Mouse (Mus musculus): ENCODE data around the gene Matn4. TPM values are rescaled to one million over a fixed set of nuclear protein-coding genes. Genes with fewer than 3 reads are reported as not detected.

Gene Matn4
- polyA plus RNA-seq, 1 experiment from 2014 or later = 2.0 TPM

DNA sequence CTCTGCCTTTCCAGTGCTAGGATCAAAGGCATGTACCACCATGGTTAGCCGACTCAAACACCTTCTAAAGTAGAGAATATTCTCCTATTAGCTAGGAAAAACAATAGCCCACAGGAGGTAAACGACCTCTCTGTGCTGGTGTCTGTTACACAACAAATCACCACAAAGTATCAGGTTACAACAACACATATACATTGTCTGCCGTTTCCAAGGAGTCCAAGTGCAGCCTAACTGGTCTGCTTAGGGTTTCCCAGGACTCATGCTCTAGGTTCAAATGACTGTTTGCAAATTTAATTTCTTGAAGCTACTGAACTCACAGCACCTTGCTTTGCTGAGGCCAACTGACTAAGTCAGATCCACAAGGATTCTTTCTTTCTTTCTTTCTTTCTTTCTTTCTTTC is 14.5 kb upstream of the Matn4 start:
- Histone ChIP-seq H3K27me3 (ENCODE audit: insufficient read depth, low read length) (no peaks in the 10 kb centered on the region), H3K9ac (replicated peaks; ENCODE audit: low read length) (no peak overlapping the region)
- ATAC-seq (ENCODE audit: low FRiP score, low TSS enrichment) = peak; percentile 58

DNA sequence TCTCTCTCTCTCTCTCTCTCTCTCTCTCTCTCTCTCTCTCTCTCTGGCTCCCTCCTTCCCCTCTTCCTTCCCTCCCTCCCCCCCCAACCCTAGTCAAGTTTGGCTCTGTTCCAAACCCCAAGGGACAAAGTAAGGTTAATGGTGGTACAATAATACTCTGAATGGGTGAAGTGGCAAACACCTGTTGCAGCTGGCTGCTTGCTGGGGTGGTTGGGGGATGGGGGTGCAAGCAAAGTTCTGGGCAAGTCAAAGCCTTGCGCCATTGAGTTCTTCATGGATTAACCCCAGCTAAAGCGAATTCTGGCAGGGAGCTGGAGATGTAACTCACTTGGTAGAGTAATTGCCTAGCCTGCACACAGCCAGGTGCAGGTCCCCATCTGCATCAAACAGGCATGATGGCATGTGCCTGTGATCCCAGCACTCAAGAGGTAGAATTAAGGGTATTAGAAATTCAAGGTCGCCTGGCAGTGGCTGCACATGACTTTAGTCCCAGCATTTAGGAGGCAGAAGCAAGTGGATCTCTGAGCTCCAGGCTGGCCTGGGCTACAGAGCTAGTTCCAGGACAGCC is 13.4 kb upstream of the Matn4 start:
- Histone ChIP-seq H3K27me3 (ENCODE audit: insufficient read depth, low read length) (0 out of 2 replicates have a peak, but pooled peaks cover 6% of the 10 kb centered on the region), H3K4me3 (ENCODE audit: low read length) (no peak overlapping the region), H3K9ac (replicated peaks; ENCODE audit: low read length) (no peak overlapping the region), H3K27ac (ENCODE audit: low read length) (peak overlapping the region; percentile 64; the same call in 1 of the 2 replicates), H3K9me3 (ENCODE audit: low read length) (no peaks in the 10 kb centered on the region), H3K36me3 (ENCODE audit: insufficient read depth, low read length) (peaks cover 2% of the 10 kb centered on the region; the same call in 1 of the 2 replicates), H3K4me1 (ENCODE audit: insufficient read depth, low read length) (peaks cover 17% of the 10 kb centered on the region; the same call in 1 of the 2 replicates), H3K4me2 (replicated peaks; ENCODE audit: low read depth, low read length) (no peak overlapping the region)
- WGBS = 22% methylated on average over 3 of the region's 3 CpGs
- ATAC-seq (ENCODE audit: low FRiP score, low TSS enrichment) = no peak

More for the DNA sequence above, 14.5 kb upstream of the Matn4 start:
- Histone ChIP-seq H3K27ac (ENCODE audit: low read length) (peak overlapping the region; percentile 64; the same call in 1 of the 2 replicates), H3K4me1 (ENCODE audit: insufficient read depth, low read length) (peaks cover 12% of the 10 kb centered on the region; the same call in 1 of the 2 replicates), H3K4me2 (replicated peaks; ENCODE audit: low read depth, low read length) (0 out of 2 replicates have a peak overlapping the region, but pooled peaks have one; percentile 0), H3K4me3 (ENCODE audit: low read length) (no peak overlapping the region), H3K9me3 (ENCODE audit: low read length) (no peaks in the 10 kb centered on the region), H3K36me3 (ENCODE audit: insufficient read depth, low read length) (peaks cover 13% of the 10 kb centered on the region)
- 0% methylated on average over 3 of the region's 3 CpGs for WGBS

DNA sequence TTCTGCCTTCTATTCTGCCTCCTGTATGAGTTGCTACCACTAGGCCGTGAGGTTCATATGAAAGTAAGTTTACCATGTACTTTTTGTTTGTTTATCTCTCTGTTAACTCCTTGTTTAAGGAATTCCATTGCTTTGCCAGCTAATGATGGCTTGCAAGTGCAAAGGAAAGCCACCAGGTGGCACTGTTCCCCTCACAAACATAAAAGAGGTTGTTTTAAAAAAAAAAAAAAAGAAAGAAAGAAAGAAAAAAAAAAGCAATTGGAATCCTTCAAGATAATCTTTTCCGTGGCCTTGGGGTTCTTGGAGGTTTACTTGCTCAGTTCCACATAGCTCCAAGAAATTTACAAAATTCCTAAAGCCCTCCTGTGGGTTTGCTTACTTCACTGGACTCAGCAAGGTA is 12.2 kb upstream of the Matn4 start:
- 3% methylated on average over 2 of the region's 2 CpGs for WGBS
- no peak overlapping the region for H3K4me3 ChIP-seq (ENCODE audit: low read length)
- H3K4me1 ChIP-seq (ENCODE audit: insufficient read depth, low read length) = peaks cover 17% of the 10 kb centered on the region; the same call in 1 of the 2 replicates
- no peaks in the 10 kb centered on the region for H3K9me3 ChIP-seq (ENCODE audit: low read length)
- H3K36me3 ChIP-seq (ENCODE audit: insufficient read depth, low read length) = no peaks in the 10 kb centered on the region
- H3K9ac ChIP-seq (replicated peaks; ENCODE audit: low read length) = no peak overlapping the region
- no peak overlapping the region for H3K27ac ChIP-seq (ENCODE audit: low read length)
- ATAC-seq (ENCODE audit: low FRiP score, low TSS enrichment) = no peak
- no peak overlapping the region for H3K4me2 ChIP-seq (replicated peaks; ENCODE audit: low read depth, low read length)
- 0 out of 2 replicates have a peak, but pooled peaks cover 6% of the 10 kb centered on the region for H3K27me3 ChIP-seq (ENCODE audit: insufficient read depth, low read length)

DNA sequence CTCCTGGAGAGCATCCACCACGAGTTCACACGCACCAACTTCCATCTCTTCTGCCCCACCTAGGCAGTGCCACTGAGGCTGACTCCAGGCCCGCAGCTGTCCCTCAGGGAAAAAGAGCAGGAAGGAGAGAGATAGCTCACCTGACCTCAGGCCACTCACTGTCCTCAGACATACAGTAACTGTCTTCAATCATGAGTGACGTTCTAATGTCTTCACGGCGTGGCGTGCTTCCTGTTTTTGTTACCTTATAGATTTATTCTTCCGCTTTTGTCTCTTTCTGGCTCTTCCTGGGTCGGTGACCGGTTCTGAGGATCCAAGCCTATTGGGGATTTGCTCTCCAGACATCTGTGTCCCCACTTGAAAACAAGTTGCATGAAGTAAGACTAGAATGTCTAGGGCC is 9.6 kb upstream of the Matn4 start:
- peak overlapping the region; percentile 19; the same call in 1 of the 2 replicates for H3K4me3 ChIP-seq (ENCODE audit: low read length)
- H3K9ac ChIP-seq (replicated peaks; ENCODE audit: low read length) = peak overlapping the region; percentile 42; the same call in 1 of the 2 replicates
- peaks cover 20% of the 10 kb centered on the region for H3K27me3 ChIP-seq (ENCODE audit: insufficient read depth, low read length)
- ATAC-seq (ENCODE audit: low FRiP score, low TSS enrichment) = no peak
- 62% methylated on average over 10 of the region's 10 CpGs for WGBS
- peaks cover 15% of the 10 kb centered on the region; the same call in 1 of the 2 replicates for H3K4me1 ChIP-seq (ENCODE audit: insufficient read depth, low read length)
- H3K27ac ChIP-seq (ENCODE audit: low read length) = no peak overlapping the region
- H3K36me3 ChIP-seq (ENCODE audit: insufficient read depth, low read length) = no peaks in the 10 kb centered on the region
- H3K9me3 ChIP-seq (ENCODE audit: low read length) = no peaks in the 10 kb centered on the region
- peak overlapping the region; percentile 47 for H3K4me2 ChIP-seq (replicated peaks; ENCODE audit: low read depth, low read length)

DNA sequence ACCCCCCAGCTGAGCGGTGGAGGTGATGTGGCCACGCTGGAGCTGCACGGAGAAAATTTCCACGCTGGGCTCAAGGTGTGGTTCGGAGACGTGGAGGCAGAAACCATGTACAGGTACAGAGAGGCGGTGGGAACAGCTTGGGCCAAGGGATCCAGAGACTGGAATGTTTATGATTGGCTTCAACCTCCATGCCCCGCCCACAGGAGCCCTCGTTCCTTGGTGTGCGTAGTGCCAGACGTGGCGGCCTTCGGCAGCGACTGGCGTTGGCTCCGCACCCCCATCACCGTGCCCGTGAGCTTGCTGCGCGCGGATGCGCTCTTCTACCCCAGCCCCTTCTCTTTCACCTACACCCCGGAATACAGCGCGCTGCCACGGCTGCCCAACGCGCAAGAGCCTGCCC is 9.2 kb upstream of the Matn4 start:
- Histone ChIP-seq H3K9ac (replicated peaks; ENCODE audit: low read length) (peak overlapping the region; percentile 42; the same call in 1 of the 2 replicates), H3K4me2 (replicated peaks; ENCODE audit: low read depth, low read length) (peak overlapping the region; percentile 47), H3K4me3 (ENCODE audit: low read length) (peak overlapping the region; percentile 19; the same call in 1 of the 2 replicates), H3K9me3 (ENCODE audit: low read length) (no peaks in the 10 kb centered on the region), H3K36me3 (ENCODE audit: insufficient read depth, low read length) (no peaks in the 10 kb centered on the region), H3K4me1 (ENCODE audit: insufficient read depth, low read length) (peaks cover 11% of the 10 kb centered on the region; the same call in 1 of the 2 replicates), H3K27ac (ENCODE audit: low read length) (no peak overlapping the region), H3K27me3 (ENCODE audit: insufficient read depth, low read length) (peaks cover 25% of the 10 kb centered on the region)
- ATAC-seq (ENCODE audit: low FRiP score, low TSS enrichment) = no peak
- 17% methylated on average over 28 of the region's 28 CpGs for WGBS

DNA sequence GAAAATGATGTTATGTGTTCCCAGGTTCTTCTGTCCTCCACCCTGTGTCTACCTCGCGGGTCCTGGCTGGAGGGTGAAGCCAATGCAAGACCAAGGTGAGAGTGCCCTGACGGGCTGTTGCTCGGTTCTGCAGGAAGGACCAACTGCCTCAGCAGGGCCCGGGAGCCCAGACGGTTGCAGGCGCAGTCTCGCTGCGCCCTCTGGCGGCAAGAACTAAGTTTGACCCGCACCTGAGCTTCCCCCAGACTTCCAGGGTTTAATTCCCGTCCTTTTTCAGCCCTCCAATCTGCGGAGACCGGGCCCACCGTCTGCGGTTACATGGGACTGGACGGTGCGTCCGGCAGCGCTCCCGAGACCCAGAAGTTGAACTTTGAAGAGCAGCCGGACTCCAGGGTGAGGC is 2.7 kb upstream of the Matn4 start:
- no peak for ATAC-seq (ENCODE audit: low FRiP score, low TSS enrichment)
- Histone ChIP-seq H3K36me3 (ENCODE audit: insufficient read depth, low read length) (no peaks in the 10 kb centered on the region), H3K4me2 (replicated peaks; ENCODE audit: low read depth, low read length) (peak overlapping the region; percentile 29; the same call in 1 of the 2 replicates), H3K9ac (replicated peaks; ENCODE audit: low read length) (no peak overlapping the region), H3K27me3 (ENCODE audit: insufficient read depth, low read length) (peaks cover 80% of the 10 kb centered on the region), H3K9me3 (ENCODE audit: low read length) (no peaks in the 10 kb centered on the region), H3K4me1 (ENCODE audit: insufficient read depth, low read length) (peaks cover 12% of the 10 kb centered on the region), H3K27ac (ENCODE audit: low read length) (no peak overlapping the region), H3K4me3 (ENCODE audit: low read length) (0 out of 2 replicates have a peak overlapping the region, but pooled peaks have one; percentile 17)
- under 1% methylated on average over 22 of the region's 22 CpGs for WGBS

DNA sequence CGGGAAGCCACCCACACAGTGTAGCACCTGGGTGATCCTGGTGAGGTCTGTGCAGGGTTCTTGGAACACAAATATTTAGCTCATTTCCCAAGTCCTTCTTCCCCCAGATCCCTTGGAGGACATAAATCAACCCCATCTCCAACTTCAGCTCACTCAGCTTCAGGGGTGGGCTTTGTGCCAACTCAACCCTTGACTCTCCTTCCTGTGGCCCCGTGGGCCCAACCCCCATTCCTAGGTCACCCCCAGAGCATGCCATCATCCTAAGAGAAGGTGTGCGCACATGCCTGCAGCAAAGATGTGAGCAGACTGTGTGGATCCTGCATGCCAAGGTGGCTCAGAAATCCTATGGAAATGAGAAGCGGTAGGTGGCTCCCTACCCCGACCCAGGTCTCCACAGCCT is 559 bp upstream of the Matn4 start:
- Histone ChIP-seq H3K27ac (ENCODE audit: low read length) (no peak overlapping the region), H3K4me3 (ENCODE audit: low read length) (no peak overlapping the region), H3K9ac (replicated peaks; ENCODE audit: low read length) (no peak overlapping the region)

DNA sequence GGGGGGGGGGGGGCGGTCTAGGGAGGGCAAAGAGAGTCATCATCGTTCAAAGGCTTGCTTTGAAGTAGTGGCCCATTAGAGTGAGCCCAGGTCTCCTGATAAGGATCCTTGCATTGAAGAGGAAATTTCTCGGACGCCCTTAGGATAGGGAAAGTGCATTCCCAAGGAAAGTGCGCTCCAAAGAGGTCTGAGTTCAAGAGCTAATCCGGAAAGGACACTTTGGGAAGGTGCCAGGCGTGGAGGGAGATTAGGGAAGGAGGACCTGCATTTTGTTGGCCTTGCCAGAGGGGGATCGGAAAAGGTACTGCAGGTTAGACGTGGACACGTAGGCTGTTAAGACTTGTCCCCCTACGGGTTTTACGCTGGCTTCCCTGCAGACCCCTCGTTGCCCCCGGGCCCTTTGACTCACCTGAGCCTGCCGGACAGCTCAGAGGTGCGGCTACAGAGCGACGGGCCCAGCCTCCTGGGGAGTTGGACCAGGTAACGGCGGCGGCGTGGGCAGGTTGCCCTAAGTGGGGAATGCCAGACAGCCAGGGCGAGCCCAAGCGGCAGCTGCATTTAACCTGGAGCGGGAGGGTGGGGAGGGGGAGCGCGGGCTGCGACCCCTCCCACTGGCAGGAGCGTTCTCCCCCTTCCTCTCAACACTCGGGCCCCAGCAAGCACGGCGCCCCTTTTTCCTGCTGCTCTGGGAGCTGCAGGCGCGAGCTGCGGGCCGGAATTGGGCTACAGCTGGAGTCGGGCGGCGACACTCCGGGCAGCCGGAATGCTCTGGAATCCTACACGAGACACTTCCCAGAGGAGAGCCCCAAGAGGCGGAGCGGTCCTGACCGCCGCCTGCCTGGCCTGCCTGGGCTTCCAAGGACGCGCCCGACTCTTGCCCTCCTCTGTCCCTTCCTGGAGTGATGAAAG is 624 bp downstream of the Matn4 start:
- peak overlapping the region; percentile 59 for H3K4me2 ChIP-seq (replicated peaks; ENCODE audit: low read depth, low read length)
- peak overlapping the region; percentile 33 for H3K9ac ChIP-seq (replicated peaks; ENCODE audit: low read length)
- no peaks in the 10 kb centered on the region for H3K36me3 ChIP-seq (ENCODE audit: insufficient read depth, low read length)
- H3K27me3 ChIP-seq (ENCODE audit: insufficient read depth, low read length) = peaks cover 96% of the 10 kb centered on the region
- H3K27ac ChIP-seq (ENCODE audit: low read length) = no peak overlapping the region
- H3K4me1 ChIP-seq (ENCODE audit: insufficient read depth, low read length) = peaks cover 17% of the 10 kb centered on the region
- 1% methylated on average over 41 of the region's 49 CpGs for WGBS
- peak overlapping the region; percentile 39 for H3K4me3 ChIP-seq (ENCODE audit: low read length)
- H3K9me3 ChIP-seq (ENCODE audit: low read length) = no peaks in the 10 kb centered on the region
- no peak for ATAC-seq (ENCODE audit: low FRiP score, low TSS enrichment)

More for the DNA sequence above, 559 bp upstream of the Matn4 start:
- Histone ChIP-seq H3K27me3 (ENCODE audit: insufficient read depth, low read length) (peaks cover 96% of the 10 kb centered on the region), H3K4me2 (replicated peaks; ENCODE audit: low read depth, low read length) (no peak overlapping the region), H3K9me3 (ENCODE audit: low read length) (no peaks in the 10 kb centered on the region), H3K36me3 (ENCODE audit: insufficient read depth, low read length) (no peaks in the 10 kb centered on the region), H3K4me1 (ENCODE audit: insufficient read depth, low read length) (peaks cover 16% of the 10 kb centered on the region)
- WGBS = 44% methylated on average over 5 of the region's 5 CpGs
- ATAC-seq (ENCODE audit: low FRiP score, low TSS enrichment) = no peak

DNA sequence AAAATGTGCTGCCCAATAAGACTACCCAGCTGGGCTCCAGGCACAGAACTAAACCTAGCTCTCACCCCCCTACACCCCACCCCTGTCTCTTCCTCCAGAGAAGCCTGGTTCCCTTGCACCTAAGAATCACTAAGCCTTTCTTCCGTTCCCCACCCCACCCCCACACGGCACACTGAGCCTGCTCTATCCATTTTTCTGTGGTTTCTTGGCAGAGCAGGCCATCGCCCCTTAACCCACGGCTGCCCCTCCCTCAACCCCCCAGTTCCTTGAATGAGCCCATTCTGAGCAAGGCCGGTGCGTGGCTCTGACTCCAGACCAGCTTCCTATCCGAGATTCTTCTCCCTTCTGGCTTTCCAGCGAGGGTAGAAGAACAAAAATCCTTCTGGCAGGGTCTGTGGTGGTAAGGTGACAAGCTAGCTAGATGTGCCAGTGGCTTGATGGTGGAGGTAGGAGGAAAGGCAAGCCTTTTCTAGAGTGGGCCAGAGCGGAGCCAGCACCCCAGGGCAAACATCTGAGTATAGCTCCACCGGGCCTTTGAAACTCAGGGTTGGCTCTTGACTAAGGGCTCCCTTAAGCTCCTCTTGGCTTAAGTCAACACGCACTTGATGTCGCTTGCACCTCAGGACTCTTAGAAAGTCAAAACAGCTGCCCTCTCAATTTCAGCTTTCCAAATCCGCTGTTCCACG is 1.4 kb downstream of the Matn4 start:
- 17% methylated on average over 14 of the region's 14 CpGs for WGBS
- H3K36me3 ChIP-seq (ENCODE audit: insufficient read depth, low read length) = no peaks in the 10 kb centered on the region
- no peak overlapping the region for H3K27ac ChIP-seq (ENCODE audit: low read length)
- H3K4me3 ChIP-seq (ENCODE audit: low read length) = no peak overlapping the region
- no peak overlapping the region for H3K9ac ChIP-seq (replicated peaks; ENCODE audit: low read length)
- H3K4me2 ChIP-seq (replicated peaks; ENCODE audit: low read depth, low read length) = no peak overlapping the region
- peaks cover 17% of the 10 kb centered on the region for H3K4me1 ChIP-seq (ENCODE audit: insufficient read depth, low read length)
- ATAC-seq (ENCODE audit: low FRiP score, low TSS enrichment) = no peak
- H3K27me3 ChIP-seq (ENCODE audit: insufficient read depth, low read length) = peaks cover 94% of the 10 kb centered on the region
- no peaks in the 10 kb centered on the region for H3K9me3 ChIP-seq (ENCODE audit: low read length)
